Mouse (Mus musculus) forebrain, embryonic 13.5 days (tissue): ENCODE measurements around the gene Ric8a. TPM values are rescaled to one million over a fixed set of nuclear protein-coding genes. Genes with fewer than 3 reads are reported as not detected.
A peak's percentile ranks its signal among the peaks of the same experiment; 100 is the strongest.

Source experiments
- ATAC-seq: fragments of 200-750 bp; cut with Nextera tagmentation; 2 replicates; pipeline ENCODE4 v1.8.0; 2017
- H3K27ac ChIP-seq: fragments of 300-500 bp; sonication (generic); 2 replicates; pipeline ENCODE4 v1.5.1; 2015; ENCODE audit warnings: inconsistent platforms, mild to moderate bottlenecking, moderate library complexity
- H3K27me3 ChIP-seq: fragments of 300-500 bp; sonication (generic); 2 replicates; pipeline ENCODE4 v1.6.1; 2015; ENCODE audit warnings: mild to moderate bottlenecking, inconsistent platforms
- H3K36me3 ChIP-seq: fragments of 300-500 bp; sonication (generic); 2 replicates; pipeline ENCODE4 v1.6.1; 2015; ENCODE audit warnings: mild to moderate bottlenecking, inconsistent platforms; ENCODE audit not compliant: poor library complexity, severe bottlenecking
- H3K4me1 ChIP-seq: fragments of 300-500 bp; sonication (generic); 2 replicates; pipeline ENCODE4 v1.6.1; 2015; ENCODE audit warnings: inconsistent platforms
- H3K4me2 ChIP-seq: fragments of 300-500 bp; sonication (generic); 2 replicates; pipeline ENCODE4 v1.6.1; 2015; ENCODE audit warnings: inconsistent platforms, mild to moderate bottlenecking, moderate library complexity
- H3K4me3 ChIP-seq: fragments of 300-500 bp; sonication (generic); 2 replicates; pipeline ENCODE4 v1.5.1; 2015; ENCODE audit warnings: mild to moderate bottlenecking, inconsistent platforms
- H3K9ac ChIP-seq: fragments of 300-500 bp; sonication (generic); 2 replicates; pipeline ENCODE4 v1.6.1; 2015; ENCODE audit warnings: mild to moderate bottlenecking, inconsistent platforms
- H3K9me3 ChIP-seq: fragments of 300-500 bp; sonication (generic); replicated peaks from 2 replicates; pipeline ENCODE4 v1.6.1; 2016; ENCODE audit warnings: inconsistent platforms
- WGBS: fragments of 180-500 bp; shearing (Covaris S2); methylation state at CpG from one replicate; pipeline ENCODE4 v1.1.7; 2015; 5-methylcytosine and 5-hydroxymethylcytosine counted together
- polyA plus RNA-seq: library from polyadenylated mRNA; unstranded; fragments of >200 nt; fragmentation: Nextera tagmentation; extraction: Ambion mirVana; gene quantifications from 2 replicates; pipeline ENCODE4 v1.2.1, GENCODE M21; 2015

The Ric8a gene
- polyA plus RNA-seq, 1 experiment from 2014 or later = 65.7 TPM

DNA sequence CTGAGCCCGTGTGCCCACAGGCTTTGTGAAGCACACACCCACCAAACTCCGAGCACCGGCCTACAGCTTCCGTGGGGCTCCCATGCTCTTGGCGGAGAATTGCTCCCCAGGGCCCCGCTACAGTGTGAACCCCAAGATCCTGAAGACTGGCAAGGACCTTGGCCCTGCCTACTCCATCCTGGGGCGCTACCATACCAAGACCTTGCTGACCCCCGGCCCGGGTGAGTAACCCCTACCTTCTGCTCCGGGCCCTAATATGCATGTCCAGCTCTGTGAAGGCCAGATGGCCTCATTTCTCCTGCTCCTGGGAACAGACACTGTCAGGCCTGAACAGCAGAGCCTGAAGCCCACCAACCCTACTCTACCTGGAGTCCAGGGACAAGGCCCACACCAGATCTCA, 8.2 kb upstream of the Ric8a start:
- Histone ChIP-seq H3K9ac (no peak overlapping the region), H3K4me2 (no peak overlapping the region), H3K4me1 (peaks cover 4% of the 10 kb centered on the region; the same call in 1 of the 2 replicates), H3K27ac (no peak overlapping the region), H3K27me3 (peaks cover 10% of the 10 kb centered on the region), H3K4me3 (no peak overlapping the region), H3K9me3 (no peaks in the 10 kb centered on the region), H3K36me3 (peaks cover 27% of the 10 kb centered on the region)
- 89% methylated on average over 10 of the region's 10 CpGs for WGBS
- no peak for ATAC-seq

DNA sequence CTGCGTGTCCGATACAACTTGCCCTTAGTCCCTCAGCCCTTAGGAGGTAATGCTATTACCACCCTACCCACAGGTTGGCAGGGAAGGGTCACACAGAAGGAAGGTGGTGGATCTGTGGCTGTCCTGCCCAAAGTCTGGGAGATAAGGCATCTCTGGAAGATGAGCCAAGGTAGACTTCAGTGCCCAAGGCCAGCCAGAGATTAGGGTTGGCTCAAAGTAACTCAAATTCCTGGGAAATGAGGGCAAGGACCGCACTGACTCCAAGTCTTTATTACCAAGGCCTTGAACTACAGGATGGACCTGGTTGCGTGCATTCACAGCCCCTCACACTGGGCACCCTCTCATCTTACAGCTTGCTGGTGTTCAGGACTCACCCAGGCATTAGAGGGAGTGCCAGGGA, 4.8 kb upstream of the Ric8a start:
- Histone ChIP-seq H3K27me3 (no peaks in the 10 kb centered on the region), H3K36me3 (peaks cover 40% of the 10 kb centered on the region), H3K4me1 (peaks cover 15% of the 10 kb centered on the region), H3K9me3 (no peaks in the 10 kb centered on the region), H3K4me3 (no peak overlapping the region), H3K4me2 (no peak overlapping the region), H3K9ac (no peak overlapping the region), H3K27ac (no peak overlapping the region)
- over 99% methylated on average over 4 of the region's 4 CpGs for whole genome bisulfite sequencing
- ATAC-seq = no peak

DNA sequence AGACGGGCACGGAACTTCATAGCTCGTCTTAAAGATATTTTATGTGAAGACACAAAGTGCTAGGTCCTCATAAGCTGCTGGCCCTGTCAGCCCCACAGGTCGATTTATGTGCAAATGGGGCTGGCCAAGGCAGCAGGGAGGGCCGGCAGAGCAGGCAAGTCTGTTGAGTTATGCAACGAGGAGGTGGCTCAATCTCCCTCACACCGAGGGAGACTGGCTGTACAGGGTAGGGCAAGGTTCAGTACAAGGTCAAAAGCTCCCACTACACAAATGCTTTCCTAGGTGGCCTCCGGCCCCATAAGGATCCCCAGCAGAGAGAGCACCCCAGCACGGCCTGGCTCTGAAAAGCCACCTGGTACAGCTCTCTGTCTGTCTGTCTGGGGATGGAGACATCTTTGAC, 3.4 kb upstream of the Ric8a start:
- no peak overlapping the region for H3K4me3 ChIP-seq
- no peak overlapping the region for H3K27ac ChIP-seq
- H3K4me1 ChIP-seq = peaks cover 20% of the 10 kb centered on the region
- H3K36me3 ChIP-seq = peaks cover 41% of the 10 kb centered on the region
- H3K9ac ChIP-seq = no peak overlapping the region
- H3K27me3 ChIP-seq = no peaks in the 10 kb centered on the region
- 87% methylated on average over 9 of the region's 9 CpGs for WGBS
- ATAC-seq = no peak
- H3K4me2 ChIP-seq = no peak overlapping the region
- no peaks in the 10 kb centered on the region for H3K9me3 ChIP-seq

DNA sequence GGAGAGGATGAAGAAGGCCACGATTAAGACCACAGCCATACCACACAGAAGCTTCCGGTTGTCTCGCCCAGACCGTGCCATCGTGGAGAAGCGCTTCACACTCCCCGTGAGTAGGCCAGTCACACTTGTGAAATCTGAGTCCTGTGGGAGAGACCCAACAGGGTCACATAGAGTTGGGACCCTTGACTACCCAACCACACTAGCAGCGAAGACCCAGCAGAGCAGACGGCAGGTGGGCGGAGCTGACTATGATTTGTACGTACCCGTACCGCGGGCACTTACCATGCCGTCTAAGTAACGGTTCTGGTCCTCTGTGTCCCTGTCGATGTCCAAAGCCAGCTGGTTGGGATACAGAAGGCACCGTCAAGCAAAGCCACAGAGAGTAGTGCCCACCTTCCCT, 2.3 kb upstream of the Ric8a start:
- ATAC-seq = no peak
- H3K27ac ChIP-seq = no peak overlapping the region
- peaks cover 52% of the 10 kb centered on the region for H3K36me3 ChIP-seq
- no peaks in the 10 kb centered on the region for H3K27me3 ChIP-seq
- 0 out of 2 replicates have a peak overlapping the region, but pooled peaks have one; percentile 84 for H3K4me3 ChIP-seq
- WGBS = 96% methylated on average over 18 of the region's 18 CpGs
- no peaks in the 10 kb centered on the region for H3K9me3 ChIP-seq
- no peak overlapping the region for H3K9ac ChIP-seq
- peaks cover 31% of the 10 kb centered on the region for H3K4me1 ChIP-seq
- no peak overlapping the region for H3K4me2 ChIP-seq

DNA sequence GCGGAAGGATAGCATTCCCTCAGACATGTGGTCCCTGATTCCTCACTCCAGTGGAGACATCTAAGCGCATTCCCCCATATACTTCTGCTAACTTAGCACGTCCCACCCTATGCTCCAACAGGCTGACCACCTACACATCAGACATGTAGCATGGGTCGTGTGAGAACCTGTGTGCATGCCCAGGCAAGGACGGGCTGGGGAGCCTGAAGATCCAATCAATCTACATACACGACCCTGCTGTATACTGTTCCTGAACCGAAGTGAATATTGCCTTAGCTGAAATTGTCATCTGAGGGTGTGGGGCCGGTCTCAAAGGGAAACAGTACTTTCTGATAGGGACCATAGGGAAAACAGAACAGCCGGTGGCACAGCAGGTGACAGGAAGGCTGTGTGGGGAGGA, 1.6 kb upstream of the Ric8a start:
- Histone ChIP-seq H3K27ac (no peak overlapping the region), H3K9ac (peak overlapping the region; percentile 92), H3K4me1 (peaks cover 32% of the 10 kb centered on the region), H3K27me3 (no peaks in the 10 kb centered on the region), H3K9me3 (no peaks in the 10 kb centered on the region), H3K36me3 (peaks cover 59% of the 10 kb centered on the region), H3K4me2 (peak overlapping the region; percentile 99), H3K4me3 (peak overlapping the region; percentile 84)
- ATAC-seq = no peak
- 75% methylated on average over 9 of the region's 9 CpGs for WGBS

DNA sequence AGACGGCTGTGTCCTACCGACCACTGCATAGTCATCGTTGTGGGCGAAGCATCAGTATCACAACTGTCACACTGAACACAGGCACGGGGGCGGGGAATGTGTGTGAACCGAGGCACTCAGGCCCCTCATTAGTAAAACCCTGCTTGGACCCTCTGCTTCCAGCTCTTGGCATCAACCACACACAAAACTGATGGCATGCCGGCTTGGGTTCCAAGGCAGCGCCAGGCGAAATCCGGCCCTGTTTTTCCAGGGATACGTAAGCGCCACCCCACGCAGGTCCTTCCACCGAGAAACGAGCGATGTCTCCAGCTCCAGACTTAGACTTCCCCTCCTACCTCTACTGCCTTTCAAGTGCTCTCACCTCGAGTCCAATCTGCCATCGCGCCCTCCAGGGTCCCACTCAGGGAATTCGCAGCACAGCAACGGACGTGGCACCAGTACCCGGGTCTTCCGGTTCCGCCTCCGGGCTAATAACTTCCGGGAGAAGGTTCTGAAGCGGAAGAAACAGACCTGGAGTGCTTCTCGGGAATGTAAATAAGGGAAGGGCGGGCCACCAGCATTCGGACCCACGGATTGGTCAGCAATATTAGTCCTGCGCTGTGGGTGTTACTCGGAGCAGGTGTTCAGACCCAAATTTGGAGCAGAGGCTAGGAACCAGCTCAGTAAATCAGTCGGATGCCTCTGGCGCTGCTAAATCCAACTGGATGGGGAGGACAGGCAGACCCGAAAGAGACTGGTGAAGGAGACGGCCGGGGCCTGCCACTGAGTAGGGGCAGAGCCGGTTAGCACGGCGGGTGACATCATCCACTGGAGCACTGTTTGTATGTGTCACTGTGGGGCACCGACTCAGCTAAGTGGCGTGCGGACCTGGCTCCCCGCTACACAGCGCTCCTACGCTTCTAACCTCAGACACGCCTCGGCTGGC, 635 bp upstream of the Ric8a start, which contains the start of gene Gm45785:
TSS of gene Gm45785 (minus strand) at position 472 of the 925 bp plus-strand sequence.
- WGBS = 2% methylated on average over 51 of the region's 51 CpGs
- Histone ChIP-seq H3K27ac (peak within 1 kb of the TSS; percentile 93), H3K36me3 (peaks cover 65% of the 10 kb centered on the region)

DNA sequence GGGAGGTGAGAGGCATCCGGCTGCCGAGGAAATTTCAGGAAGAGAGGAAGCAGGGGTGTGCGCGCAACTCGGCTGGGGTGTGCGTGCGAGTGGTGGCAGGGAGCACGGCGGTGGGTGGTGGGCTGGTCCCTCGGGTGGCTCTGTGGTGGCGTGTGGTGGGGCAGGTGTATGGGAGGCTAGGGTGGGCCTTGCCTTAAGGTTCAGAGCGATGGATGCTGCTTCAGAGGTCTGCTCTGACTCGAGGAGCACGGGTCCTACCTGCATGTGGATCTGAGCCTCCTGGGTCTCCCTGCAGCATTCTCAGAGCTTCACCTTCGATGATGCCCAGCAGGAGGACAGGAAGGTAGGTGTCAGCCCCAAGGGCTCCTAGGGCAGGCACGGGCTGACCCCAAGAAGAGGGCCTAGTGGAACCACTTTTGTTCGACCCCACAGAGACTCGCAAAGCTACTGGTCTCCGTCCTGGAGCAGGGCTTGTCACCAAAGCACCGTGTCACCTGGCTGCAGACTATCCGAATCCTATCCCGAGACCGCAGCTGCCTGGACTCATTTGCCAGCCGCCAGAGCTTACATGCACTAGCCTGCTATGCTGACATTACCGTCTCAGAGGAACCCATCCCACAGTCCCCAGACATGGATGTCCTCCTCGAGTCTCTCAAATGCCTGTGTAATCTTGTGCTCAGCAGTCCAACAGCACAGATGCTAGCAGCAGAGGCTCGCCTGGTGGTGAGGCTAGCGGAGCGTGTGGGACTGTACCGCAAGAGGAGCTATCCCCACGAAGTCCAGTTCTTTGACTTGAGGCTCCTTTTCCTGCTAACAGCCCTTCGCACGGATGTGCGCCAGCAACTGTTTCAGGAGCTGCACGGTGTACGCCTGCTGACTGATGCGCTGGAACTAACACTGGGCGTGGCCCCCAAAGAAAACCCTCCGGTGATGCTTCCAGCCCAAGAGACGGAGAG, 1.1 kb downstream of the Ric8a start, which contains the start of gene Bet1l:
TSS of gene Bet1l (minus strand) at position 28 of the 956 bp plus-strand sequence.
- peaks cover 66% of the 10 kb centered on the region for H3K36me3 ChIP-seq
- no peaks in the 10 kb centered on the region for H3K9me3 ChIP-seq
- peaks cover 32% of the 10 kb centered on the region for H3K4me1 ChIP-seq
- H3K27me3 ChIP-seq = no peaks in the 10 kb centered on the region
- peak within 1 kb of the TSS; percentile 92 for H3K9ac ChIP-seq
- ATAC-seq = peak; percentile 55
- peak within 1 kb of the TSS; percentile 99 for H3K4me2 ChIP-seq
- H3K27ac ChIP-seq = peak within 1 kb of the TSS; percentile 93
- peak within 1 kb of the TSS; percentile 84 for H3K4me3 ChIP-seq
- WGBS = 39% methylated on average over 39 of the region's 40 CpGs

More for the DNA sequence above, 635 bp upstream of the Ric8a start, which contains the start of gene Gm45785:
- Histone ChIP-seq H3K4me3 (peak within 1 kb of the TSS; percentile 84), H3K9me3 (no peaks in the 10 kb centered on the region), H3K27me3 (no peaks in the 10 kb centered on the region), H3K4me1 (peaks cover 32% of the 10 kb centered on the region), H3K9ac (peak within 1 kb of the TSS; percentile 92), H3K4me2 (peak within 1 kb of the TSS; percentile 99)
- peak; percentile 80 for ATAC-seq

DNA sequence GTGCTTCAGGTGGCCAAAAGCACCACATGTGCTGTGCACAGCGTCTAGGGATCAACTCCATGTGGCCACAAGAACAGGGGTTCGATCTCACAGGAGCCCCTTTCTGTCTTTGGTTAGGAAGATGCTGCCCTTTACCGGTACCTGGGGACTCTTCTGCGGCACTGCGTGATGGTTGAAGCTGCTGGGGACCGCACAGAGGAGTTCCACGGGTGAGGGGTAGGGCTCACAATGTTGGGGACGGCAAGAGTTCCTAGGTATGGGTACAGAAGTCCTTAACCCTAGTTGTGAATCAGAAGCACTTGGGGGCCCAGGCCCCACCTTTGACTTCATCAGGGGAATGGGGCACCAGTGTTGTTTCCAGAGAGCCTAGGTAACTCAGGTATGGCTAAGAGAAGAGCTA, 2.0 kb downstream of the Ric8a start:
- no peak for ATAC-seq
- H3K4me3 ChIP-seq = peak overlapping the region; percentile 84; the same call in 1 of the 2 replicates
- H3K4me1 ChIP-seq = peaks cover 32% of the 10 kb centered on the region
- 98% methylated on average over 8 of the region's 8 CpGs for WGBS
- peaks cover 66% of the 10 kb centered on the region for H3K36me3 ChIP-seq
- no peak overlapping the region for H3K27ac ChIP-seq
- H3K9me3 ChIP-seq = no peaks in the 10 kb centered on the region
- H3K4me2 ChIP-seq = peak overlapping the region; percentile 99
- no peaks in the 10 kb centered on the region for H3K27me3 ChIP-seq
- H3K9ac ChIP-seq = peak overlapping the region; percentile 92

DNA sequence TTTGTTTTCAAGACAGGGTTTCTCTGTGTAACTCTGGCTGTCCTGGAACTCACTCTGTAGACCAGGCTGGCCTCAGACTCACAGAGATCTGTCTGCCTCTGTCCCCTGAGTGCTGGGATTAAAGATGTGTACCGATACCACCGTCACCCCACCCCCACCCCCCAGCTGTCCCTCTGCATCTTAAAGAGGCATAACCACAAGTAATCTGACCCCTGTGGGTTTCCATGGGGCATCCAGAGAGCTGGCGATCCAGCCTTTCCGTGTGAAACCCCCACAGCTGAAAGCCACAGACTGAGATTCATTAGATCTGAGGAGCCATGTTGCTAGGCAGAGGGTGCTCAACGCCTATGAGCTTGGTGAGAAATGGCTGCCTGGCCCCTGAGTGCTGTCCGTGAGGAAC, 3.2 kb downstream of the Ric8a start:
- no peak for ATAC-seq
- peaks cover 66% of the 10 kb centered on the region for H3K36me3 ChIP-seq
- H3K27ac ChIP-seq = no peak overlapping the region
- 81% methylated on average over 6 of the region's 6 CpGs for WGBS
- H3K4me1 ChIP-seq = peaks cover 29% of the 10 kb centered on the region
- no peaks in the 10 kb centered on the region for H3K9me3 ChIP-seq
- H3K4me2 ChIP-seq = no peak overlapping the region
- H3K9ac ChIP-seq = peak overlapping the region; percentile 13; the same call in 1 of the 2 replicates
- no peak overlapping the region for H3K4me3 ChIP-seq
- H3K27me3 ChIP-seq = no peaks in the 10 kb centered on the region

DNA sequence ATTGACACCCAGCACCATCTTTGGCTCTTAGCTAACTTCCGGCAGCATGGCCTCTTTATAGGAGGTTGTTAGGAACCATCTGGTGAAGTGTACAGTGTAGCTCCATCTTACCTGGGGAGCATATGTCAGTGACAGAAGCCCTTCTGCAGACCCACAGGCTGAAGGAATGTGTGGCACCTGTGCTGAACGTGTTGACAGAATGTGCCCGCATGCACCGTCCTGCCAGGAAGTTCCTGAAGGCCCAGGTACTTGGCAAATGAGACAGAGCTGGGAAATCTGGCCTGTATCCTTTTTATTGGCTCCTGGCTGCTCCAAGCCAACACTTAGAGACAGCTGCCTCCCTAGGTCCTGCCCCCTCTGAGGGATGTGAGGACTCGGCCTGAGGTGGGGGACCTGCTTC, 4.0 kb downstream of the Ric8a start:
- Histone ChIP-seq H3K36me3 (peaks cover 69% of the 10 kb centered on the region), H3K4me2 (no peak overlapping the region), H3K9me3 (no peaks in the 10 kb centered on the region), H3K27me3 (no peaks in the 10 kb centered on the region), H3K27ac (no peak overlapping the region), H3K4me1 (peaks cover 21% of the 10 kb centered on the region), H3K4me3 (no peak overlapping the region), H3K9ac (no peak overlapping the region)
- WGBS = 88% methylated on average over 5 of the region's 5 CpGs
- no peak for ATAC-seq

DNA sequence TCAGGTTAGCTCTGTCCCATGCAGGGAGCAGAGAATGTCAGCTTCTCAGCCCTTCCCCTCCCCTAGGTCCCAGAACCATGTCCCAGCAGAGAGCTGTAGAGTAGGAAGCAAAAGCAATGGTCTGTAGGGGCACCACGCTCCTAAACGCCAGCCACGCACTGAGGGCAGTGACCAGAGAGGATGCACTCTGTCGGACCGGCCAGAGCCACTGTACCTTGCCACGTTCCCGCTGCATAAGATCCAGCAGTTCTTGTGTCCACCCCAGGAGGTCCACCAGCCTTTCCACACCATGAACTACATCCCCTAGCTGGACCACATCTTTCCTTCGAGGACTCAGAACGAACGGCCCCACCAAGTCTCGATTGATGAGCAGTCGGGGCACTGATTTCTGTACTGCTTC, 8.0 kb downstream of the Ric8a start:
- Histone ChIP-seq H3K9ac (no peak overlapping the region), H3K9me3 (no peaks in the 10 kb centered on the region), H3K4me2 (no peak overlapping the region), H3K27me3 (no peaks in the 10 kb centered on the region), H3K36me3 (peaks cover 65% of the 10 kb centered on the region), H3K27ac (no peak overlapping the region; the same call in 1 of the 2 replicates), H3K4me3 (no peak overlapping the region), H3K4me1 (no peaks in the 10 kb centered on the region)
- 89% methylated on average over 12 of the region's 12 CpGs for WGBS
- no peak for ATAC-seq
